Mouse (Mus musculus) testis, adult 2 months (tissue): Measurements from ENCODE around the gene Nfu1.
"Not testable (repeated sequence)": the region's sequence is repeated elsewhere in the genome, so short reads cannot be mapped to it uniquely, and the experiment has no call there.

ENCODE experiments used
- CTCF ChIP-seq: fragments of 200-500 bp; IDR thresholded peaks from 2 replicates; pipeline ENCODE4 v1.5.1; 2012; ENCODE audit warnings: low read depth, mild to moderate bottlenecking, inconsistent platforms, low read length, moderate library complexity; ENCODE audit not compliant: control insufficient read depth, insufficient read depth, insufficient replicate concordance
- POLR2A ChIP-seq: fragments of 200-500 bp; IDR thresholded peaks from 2 replicates; pipeline ENCODE4 v1.6.1; 2012; ENCODE audit warnings: low read depth, mild to moderate bottlenecking, inconsistent platforms, low read length, moderate library complexity; ENCODE audit not compliant: control insufficient read depth

DNA sequence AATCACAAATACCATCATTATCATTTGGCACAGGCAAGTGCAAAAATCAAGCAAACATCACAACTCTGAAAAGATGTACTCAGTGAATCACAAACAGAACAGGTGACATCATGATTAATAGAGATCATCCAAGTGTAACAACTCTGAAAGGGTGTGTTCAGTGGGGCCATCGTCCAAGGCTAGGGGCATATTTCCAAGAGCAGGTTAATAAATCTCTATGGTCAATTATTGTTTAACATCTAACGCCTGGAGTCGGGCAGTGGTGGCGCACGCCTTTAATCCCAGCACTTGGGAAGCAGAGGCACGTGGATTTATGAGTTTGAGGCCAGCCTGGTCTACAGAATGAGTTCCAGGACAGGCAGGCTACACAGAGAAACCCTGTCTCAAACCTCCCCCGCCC lies 22.3 kb downstream of the Nfu1 start:
- TF ChIP-seq CTCF, POLR2A: not testable (repeated sequence)
